Mouse (Mus musculus) kidney, embryonic 15.5 days (tissue): Measurements from ENCODE around the gene Pfpl. TPM values are rescaled to one million over a fixed set of nuclear protein-coding genes. Genes with fewer than 3 reads are reported as not detected.

Experiments
- polyA plus RNA-seq: library from polyadenylated mRNA; unstranded; fragments of >200 nt; fragmentation: Nextera tagmentation; extraction: Ambion mirVana; gene quantifications from 2 replicates; pipeline ENCODE4 v1.2.1, GENCODE M21; 2015

The Pfpl gene
- polyA plus RNA-seq, 1 experiment from 2014 or later = not detected

Other genes with a start within 250 kb of the Pfpl start
- gene Olfr1431, start 227.3 kb upstream of the Pfpl start, polyA plus RNA-seq = not detected in 2 replicates
- gene Olfr1432, start 195.3 kb upstream of the Pfpl start, polyA plus RNA-seq = not detected in 2 replicates
- not detected in 2 replicates for gene Olfr262, start 186.2 kb upstream of the Pfpl start, polyA plus RNA-seq
- gene Olfr235, start 166.9 kb upstream of the Pfpl start, polyA plus RNA-seq = not detected in 2 replicates
- not detected in 2 replicates for gene Olfr1434, start 148.1 kb upstream of the Pfpl start, polyA plus RNA-seq
- not detected in 2 replicates for gene Olfr1436, start 128.8 kb upstream of the Pfpl start, polyA plus RNA-seq
- gene Olfr1437, start 102.8 kb upstream of the Pfpl start, polyA plus RNA-seq = not detected in 2 replicates
- not detected in 2 replicates for gene Olfr1438-ps1, start 92.0 kb upstream of the Pfpl start, polyA plus RNA-seq
- not detected in 2 replicates for gene Olfr1440, start 40.6 kb upstream of the Pfpl start, polyA plus RNA-seq
- not detected in 2 replicates for gene Olfr1441, start 10.5 kb upstream of the Pfpl start, polyA plus RNA-seq
- gene Mpeg1, start 32.9 kb downstream of the Pfpl start, polyA plus RNA-seq = 0.57 and 0.62 TPM in 2 replicates
- 6.2 and 6.7 TPM in 2 replicates for gene Dtx4, start 73.5 kb downstream of the Pfpl start, polyA plus RNA-seq
- 25.3 and 26.3 TPM in 2 replicates for gene Fam111a, start 117.8 kb downstream of the Pfpl start, polyA plus RNA-seq
- gene Gm4952, start 172.1 kb downstream of the Pfpl start, polyA plus RNA-seq = 0.23 and 0.27 TPM in 2 replicates
- 11.5 and 12.6 TPM in 2 replicates for gene Glyat, start 205.4 kb downstream of the Pfpl start, polyA plus RNA-seq
- gene Olfr1442, start 242.5 kb downstream of the Pfpl start, polyA plus RNA-seq = not detected in 2 replicates